Mouse (Mus musculus) kidney, embryonic 16.5 days (tissue): ENCODE measurements at regions not wholly inside any gene's neighbourhood (a gene's known extent, or its start where the extent isn't known, plus 50 kb on each side); places are given as distances from the start of the nearest gene placed in this dataset.

Source experiments
- ATAC-seq: fragments of 200-750 bp; cut with Nextera tagmentation; 2 replicates; pipeline ENCODE4 v1.8.0; 2017; ENCODE audit warnings: moderate TSS enrichment; ENCODE audit not compliant: low FRiP score, low TSS enrichment
- H3K27ac ChIP-seq: fragments of 300-500 bp; sonication (generic); 2 replicates; pipeline ENCODE4 v1.5.1; 2014; ENCODE audit warnings: low read length
- H3K27me3 ChIP-seq: fragments of 300-500 bp; sonication (generic); 2 replicates; pipeline ENCODE4 v1.6.1; 2014; ENCODE audit warnings: low read length, control low read depth, mixed read lengths; ENCODE audit not compliant: insufficient read depth
- H3K36me3 ChIP-seq: fragments of 300-500 bp; sonication (generic); 2 replicates; pipeline ENCODE4 v1.6.1; 2014; ENCODE audit warnings: low read length, control low read depth, mixed read lengths; ENCODE audit not compliant: insufficient read depth
- H3K4me1 ChIP-seq: fragments of 300-500 bp; sonication (generic); 2 replicates; pipeline ENCODE4 v1.6.1; 2014; ENCODE audit warnings: low read length, control low read depth, mixed read lengths; ENCODE audit not compliant: insufficient read depth
- H3K4me2 ChIP-seq: fragments of 300-500 bp; sonication (generic); replicated peaks from 2 replicates; pipeline ENCODE4 v1.6.1; 2014; ENCODE audit warnings: low read depth, low read length
- H3K4me3 ChIP-seq: fragments of 300-500 bp; sonication (generic); 2 replicates; pipeline ENCODE4 v1.5.1; 2014; ENCODE audit warnings: mild to moderate bottlenecking, low read length
- H3K9ac ChIP-seq: fragments of 300-500 bp; sonication (generic); replicated peaks from 2 replicates; pipeline ENCODE4 v1.6.1; 2014; ENCODE audit warnings: low read length
- H3K9me3 ChIP-seq: fragments of 300-500 bp; sonication (generic); 2 replicates; pipeline ENCODE4 v1.6.1; 2016; ENCODE audit warnings: low read length, control low read depth
- WGBS: fragments of 180-500 bp; shearing (Covaris S2); extraction: QIAGEN DNeasy Blood & Tissue Kit; methylation state at CpG from one replicate; pipeline ENCODE4 v1.1.7; 2014; 5-methylcytosine and 5-hydroxymethylcytosine counted together

GRCm38 (mm10) chr2:138183722-138184121, 72.6 kb upstream of the Btbd3 start:
- no peaks in the 10 kb centered on the region for H3K27me3 ChIP-seq
- no peak overlapping the region for H3K9ac ChIP-seq
- no peak overlapping the region for H3K4me3 ChIP-seq
- no peaks in the 10 kb centered on the region for H3K9me3 ChIP-seq
- no peaks in the 10 kb centered on the region for H3K36me3 ChIP-seq
- H3K4me2 ChIP-seq: no peak overlapping the region
- ATAC-seq: no peak
- no peak overlapping the region for H3K27ac ChIP-seq
- no peaks in the 10 kb centered on the region for H3K4me1 ChIP-seq

DNA sequence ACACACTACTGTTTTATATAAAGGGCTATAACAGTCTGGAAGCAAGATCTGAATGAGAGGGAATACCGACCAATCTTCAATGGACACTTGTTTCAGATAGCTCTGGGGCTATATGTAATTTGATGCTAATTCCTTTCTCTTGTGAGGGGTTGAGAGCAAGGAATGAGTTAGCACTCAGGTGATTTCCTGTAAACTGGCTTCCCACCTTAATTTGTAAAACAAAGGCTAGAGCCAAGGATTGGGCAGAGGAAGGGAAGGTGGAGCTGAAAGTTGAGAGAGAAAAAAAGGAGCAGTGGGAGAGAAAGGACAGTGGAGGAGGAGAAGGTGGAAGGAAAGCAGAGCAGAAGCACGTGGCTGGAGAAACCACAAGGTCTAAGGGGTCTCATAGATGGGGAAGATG, 71.5 kb upstream of the Btbd3 start:
- Histone ChIP-seq H3K27ac (no peak overlapping the region), H3K4me1 (no peaks in the 10 kb centered on the region), H3K9me3 (no peaks in the 10 kb centered on the region), H3K4me2 (no peak overlapping the region), H3K36me3 (no peaks in the 10 kb centered on the region), H3K9ac (no peak overlapping the region), H3K27me3 (no peaks in the 10 kb centered on the region), H3K4me3 (no peak overlapping the region)
- ATAC-seq: no peak
- 46% methylated on average over 2 of the region's 2 CpGs for WGBS

DNA sequence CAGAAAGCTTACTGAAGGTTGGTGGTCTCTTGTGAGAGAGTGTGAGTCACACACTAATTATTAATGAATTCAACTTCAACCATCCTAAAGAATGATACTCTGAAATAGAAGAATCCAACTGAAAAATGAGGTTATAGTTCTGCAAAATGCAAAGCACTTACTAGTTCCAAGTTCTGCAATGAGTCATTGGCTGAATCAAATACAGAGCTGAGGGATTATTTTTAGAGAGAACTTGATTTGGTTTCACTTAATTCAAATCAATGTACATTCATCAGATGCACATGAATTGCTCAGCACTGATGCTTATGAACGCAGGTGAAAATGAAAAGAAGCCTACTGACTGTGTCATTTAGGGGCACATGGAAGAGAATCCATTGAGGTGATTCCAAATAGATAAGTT, 69.7 kb upstream of the Btbd3 start:
- H3K36me3 ChIP-seq: no peaks in the 10 kb centered on the region
- no peaks in the 10 kb centered on the region for H3K27me3 ChIP-seq
- H3K9me3 ChIP-seq: no peaks in the 10 kb centered on the region
- H3K4me2 ChIP-seq: no peak overlapping the region
- H3K27ac ChIP-seq: no peak overlapping the region
- H3K4me1 ChIP-seq: no peaks in the 10 kb centered on the region
- ATAC-seq: no peak
- WGBS: 84% methylated on average over 1 of the region's 1 CpGs
- H3K9ac ChIP-seq: no peak overlapping the region
- no peak overlapping the region for H3K4me3 ChIP-seq

DNA sequence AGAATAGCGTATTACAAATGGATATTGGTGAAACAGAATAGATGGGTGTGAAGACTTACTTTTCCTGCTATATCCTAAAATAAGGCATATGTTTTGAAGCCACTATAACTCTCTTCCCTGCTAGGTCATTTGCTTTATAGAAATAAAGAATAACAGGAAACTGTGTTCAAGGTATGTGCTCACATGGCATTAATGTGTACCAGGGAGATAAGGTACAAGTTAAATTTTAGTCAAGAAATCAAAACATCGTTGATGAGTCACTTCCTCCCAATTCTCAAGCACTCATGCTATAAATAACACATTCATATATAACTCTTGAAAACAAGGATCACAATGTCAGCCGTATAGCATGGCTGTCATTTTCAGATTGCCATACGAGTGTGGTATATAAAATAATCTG, 62.8 kb upstream of the Btbd3 start:
- no peak overlapping the region for H3K9ac ChIP-seq
- no peak overlapping the region for H3K4me3 ChIP-seq
- H3K9me3 ChIP-seq: no peaks in the 10 kb centered on the region
- no peaks in the 10 kb centered on the region for H3K27me3 ChIP-seq
- H3K4me2 ChIP-seq: no peak overlapping the region
- WGBS: 64% methylated on average over 4 of the region's 4 CpGs
- H3K36me3 ChIP-seq: no peaks in the 10 kb centered on the region
- peak; percentile 57 for ATAC-seq
- H3K27ac ChIP-seq: no peak overlapping the region
- no peaks in the 10 kb centered on the region for H3K4me1 ChIP-seq

DNA sequence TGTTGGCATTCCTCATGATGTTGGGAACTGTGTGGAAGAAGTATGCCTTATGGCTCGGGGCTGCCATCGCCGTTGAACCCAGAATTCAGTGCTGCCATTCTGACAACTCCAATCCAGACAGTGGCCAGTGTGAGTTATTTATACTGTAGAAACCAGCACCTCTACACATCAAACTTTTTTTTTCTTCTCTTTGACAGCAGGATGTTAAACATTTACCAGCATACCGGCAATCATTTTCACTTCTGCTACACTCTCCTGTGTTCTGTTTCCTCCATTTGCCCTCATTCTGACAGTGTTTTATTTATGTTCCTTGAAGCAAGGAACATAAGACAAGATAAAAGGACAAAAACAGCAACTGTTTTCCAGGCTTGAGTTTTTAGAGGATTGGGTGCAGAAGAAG, 57.3 kb upstream of the Btbd3 start:
- Histone ChIP-seq H3K4me1 (0 out of 2 replicates have a peak, but pooled peaks cover 6% of the 10 kb centered on the region), H3K27me3 (no peaks in the 10 kb centered on the region), H3K27ac (no peak overlapping the region), H3K36me3 (no peaks in the 10 kb centered on the region), H3K4me3 (no peak overlapping the region), H3K9ac (no peak overlapping the region), H3K4me2 (no peak overlapping the region), H3K9me3 (no peaks in the 10 kb centered on the region)
- peak; percentile 49; the same call in 1 of the 2 replicates for ATAC-seq
- WGBS: 57% methylated on average over 4 of the region's 4 CpGs
